Mouse (Mus musculus) MEL (cell line): ENCODE results near the gene Tmem151b. TPM values are rescaled to one million over a fixed set of nuclear protein-coding genes. Genes with fewer than 3 reads are reported as not detected.

Experiments used
- DNase-seq: peaks from one replicate; pipeline ENCODE4 v3.0.0; 2011; ENCODE audit warnings: low read depth, low spot score
- H3K27ac ChIP-seq: 2 replicates; pipeline ENCODE4 v1.5.1; 2012; ENCODE audit warnings: low read depth, mild to moderate bottlenecking, control low read depth, low read length, moderate library complexity; ENCODE audit not compliant: control insufficient read depth
- H3K27me3 ChIP-seq, 2 experiments: fragments of 150-350 bp in 1 of 2; sonication (generic) in 1 of 2; 2 replicates each; pipeline ENCODE4 v1.6.1; 2012; ENCODE audit warnings: low read length in 2 of 2, mild to moderate bottlenecking in 2 of 2, improper control_type of control experiment in 1 of 2, moderate library complexity in 1 of 2; ENCODE audit not compliant: insufficient read depth in 2 of 2, control insufficient read depth in 1 of 2
- H3K36me3 ChIP-seq, 2 experiments: 2 replicates each; pipeline ENCODE4 v1.6.1; 2012 to 2014; ENCODE audit warnings: low read length in 2 of 2, improper control_type of control experiment in 1 of 2, inconsistent platforms in 1 of 2, mild to moderate bottlenecking in 1 of 2; ENCODE audit not compliant: insufficient read depth in 2 of 2, control insufficient read depth in 1 of 2
- H3K4me1 ChIP-seq, 2 experiments: fragments of 150-350 bp in 1 of 2; sonication (generic) in 1 of 2; 2 replicates each; pipeline ENCODE4 v1.6.1; 2012; ENCODE audit warnings: low read length in 2 of 2, improper control_type of control experiment in 1 of 2, mild to moderate bottlenecking in 1 of 2; ENCODE audit not compliant: insufficient read depth in 2 of 2, control insufficient read depth in 1 of 2
- H3K4me3 ChIP-seq, 2 experiments: fragments of 150-350 bp in 1 of 2; sonication (generic) in 1 of 2; 2 replicates each; pipeline ENCODE4 v1.5.1; 2012; ENCODE audit warnings: low read depth in 2 of 2, low read length in 2 of 2, mild to moderate bottlenecking in 2 of 2, moderate library complexity in 2 of 2, control low read depth in 1 of 2, improper control_type of control experiment in 1 of 2; ENCODE audit not compliant: control insufficient read depth in 1 of 2, insufficient read depth in 1 of 2
- H3K79me2 ChIP-seq: 2 replicates; pipeline ENCODE4 v1.6.1; 2012; ENCODE audit warnings: mild to moderate bottlenecking, low read length, moderate library complexity; ENCODE audit not compliant: control insufficient read depth, poor library complexity, insufficient read depth
- H3K9ac ChIP-seq: 2 replicates; pipeline ENCODE4 v1.6.1; 2012; ENCODE audit warnings: low read depth, mild to moderate bottlenecking, control low read depth, low read length, moderate library complexity; ENCODE audit not compliant: control insufficient read depth, poor library complexity, severe bottlenecking
- H3K9me3 ChIP-seq: fragments of 150-350 bp; sonication (generic); replicated peaks from 2 replicates; pipeline ENCODE4 v1.6.1; 2012; ENCODE audit warnings: mild to moderate bottlenecking, low read length, improper control_type of control experiment, moderate library complexity; ENCODE audit not compliant: insufficient read depth
- CHD2 ChIP-seq: IDR thresholded peaks from 2 replicates; pipeline ENCODE4 v1.6.1; 2011; ENCODE audit warnings: low read length, improper control_type of control experiment
- E2F4 ChIP-seq: IDR thresholded peaks from 2 replicates; pipeline ENCODE4 v1.6.1; 2011; ENCODE audit warnings: low read depth, low read length, improper control_type of control experiment, borderline replicate concordance
- ELF1 ChIP-seq: IDR thresholded peaks from 2 replicates; pipeline ENCODE4 v1.6.1; 2014; ENCODE audit warnings: low read depth, mild to moderate bottlenecking, inconsistent platforms, low read length, improper control_type of control experiment, moderate library complexity
- EP300 ChIP-seq, 2 experiments: IDR thresholded peaks; 2 replicates each; pipeline ENCODE4 v1.6.1; 2011; ENCODE audit warnings: improper control_type of control experiment in 2 of 2, low read length in 2 of 2, low read depth in 1 of 2, mild to moderate bottlenecking in 1 of 2
- ETS1 ChIP-seq: IDR thresholded peaks from 2 replicates; pipeline ENCODE4 v1.6.1; 2012; ENCODE audit warnings: low read depth, mild to moderate bottlenecking, inconsistent platforms, low read length, improper control_type of control experiment, moderate library complexity
- GATA1 ChIP-seq: IDR thresholded peaks from 2 replicates; pipeline ENCODE4 v1.6.1; 2011; ENCODE audit warnings: low read depth, low read length, improper control_type of control experiment
- JUND ChIP-seq: IDR thresholded peaks from 2 replicates; pipeline ENCODE4 v1.6.1; 2011; ENCODE audit warnings: low read depth, mild to moderate bottlenecking, improper control_type of control experiment, low read length
- MAX ChIP-seq: IDR thresholded peaks from 2 replicates; pipeline ENCODE4 v1.6.1; 2011; ENCODE audit warnings: low read length, improper control_type of control experiment
- MAZ ChIP-seq: IDR thresholded peaks from 2 replicates; pipeline ENCODE4 v1.6.1; 2012; ENCODE audit warnings: low read depth, mild to moderate bottlenecking, inconsistent platforms, low read length, improper control_type of control experiment
- MEF2A ChIP-seq: IDR thresholded peaks from 2 replicates; pipeline ENCODE4 v1.6.1; 2014; ENCODE audit warnings: low read depth, mild to moderate bottlenecking, inconsistent platforms, low read length, improper control_type of control experiment; ENCODE audit not compliant: poor library complexity, insufficient replicate concordance, severe bottlenecking; ENCODE audit errors: extremely low read depth
- MYB ChIP-seq: IDR thresholded peaks from 2 replicates; pipeline ENCODE4 v1.6.1; 2011; ENCODE audit warnings: mild to moderate bottlenecking, low read depth, low read length, improper control_type of control experiment
- NRF1 ChIP-seq: IDR thresholded peaks from 2 replicates; pipeline ENCODE4 v1.6.1; 2014; ENCODE audit warnings: low read depth, mild to moderate bottlenecking, inconsistent platforms, low read length, improper control_type of control experiment, moderate library complexity; ENCODE audit not compliant: poor library complexity, insufficient read depth, severe bottlenecking
- POLR2A ChIP-seq, 2 experiments: IDR thresholded peaks; 2 replicates each; pipeline ENCODE4 v1.6.1; 2011 to 2012; ENCODE audit warnings: low read length in 2 of 2, mild to moderate bottlenecking in 2 of 2, control low read depth in 1 of 2, improper control_type of control experiment in 1 of 2, low read depth in 1 of 2, moderate library complexity in 1 of 2; ENCODE audit not compliant: control insufficient read depth in 1 of 2, insufficient read depth in 1 of 2, poor library complexity in 1 of 2
- POLR2AphosphoS5 ChIP-seq: IDR thresholded peaks from 2 replicates; pipeline ENCODE4 v1.6.1; 2012; ENCODE audit warnings: low read depth, borderline replicate concordance, mild to moderate bottlenecking, inconsistent platforms, low read length, moderate library complexity, mixed read lengths
- SIN3A ChIP-seq: IDR thresholded peaks from 2 replicates; pipeline ENCODE4 v1.6.1; 2012; ENCODE audit warnings: low read length, improper control_type of control experiment, inconsistent platforms
- TAL1 ChIP-seq: IDR thresholded peaks from 2 replicates; pipeline ENCODE4 v1.6.1; 2012; ENCODE audit warnings: mild to moderate bottlenecking, inconsistent platforms, low read length, moderate library complexity, mixed read lengths
- TBP ChIP-seq: IDR thresholded peaks from 2 replicates; pipeline ENCODE4 v1.8.0; 2011; ENCODE audit warnings: low read depth, low read length, improper control_type of control experiment
- TCF12 ChIP-seq: IDR thresholded peaks from 2 replicates; pipeline ENCODE4 v1.6.1; 2014; ENCODE audit warnings: low read depth, mild to moderate bottlenecking, inconsistent platforms, low read length, improper control_type of control experiment, moderate library complexity
- USF2 ChIP-seq, 2 experiments: IDR thresholded peaks; 2 replicates each; pipeline ENCODE4 v1.6.1; 2011 to 2012; ENCODE audit warnings: improper control_type of control experiment in 2 of 2, low read length in 2 of 2, borderline replicate concordance in 1 of 2, inconsistent platforms in 1 of 2, low read depth in 1 of 2, mild to moderate bottlenecking in 1 of 2; ENCODE audit not compliant: insufficient read depth in 1 of 2
- ZC3H11A ChIP-seq: IDR thresholded peaks from 2 replicates; pipeline ENCODE4 v1.6.1; 2012; ENCODE audit warnings: low read depth, mild to moderate bottlenecking, inconsistent platforms, low read length, improper control_type of control experiment
- polyA plus RNA-seq, 2 experiments: library from polyadenylated mRNA; stranded (reverse) in 1 of 2; unstranded in 1 of 2; fragments of >175 nt in 1 of 2; fragments of >200 nt in 1 of 2; gene quantifications; 2 replicates each; pipeline versions ENCODE4 v1.2.1 to v1.2.4; 2012; ENCODE audit warnings: low replicate concordance in 2 of 2, low read depth in 1 of 2; ENCODE audit not compliant: insufficient read length in 2 of 2, insufficient read depth in 1 of 2, missing spikeins in 1 of 2
- total RNA-seq: library from RNA; depleted of rRNA; stranded (reverse); fragments of 300-350 nt; gene quantifications from 2 replicates; pipeline ENCODE4 v1.2.3, GENCODE M21; 2012

Gene Tmem151b
- total and polyA plus RNA-seq, 3 experiments, result 0.15 to 1.1 TPM; not detected in 1

DNA sequence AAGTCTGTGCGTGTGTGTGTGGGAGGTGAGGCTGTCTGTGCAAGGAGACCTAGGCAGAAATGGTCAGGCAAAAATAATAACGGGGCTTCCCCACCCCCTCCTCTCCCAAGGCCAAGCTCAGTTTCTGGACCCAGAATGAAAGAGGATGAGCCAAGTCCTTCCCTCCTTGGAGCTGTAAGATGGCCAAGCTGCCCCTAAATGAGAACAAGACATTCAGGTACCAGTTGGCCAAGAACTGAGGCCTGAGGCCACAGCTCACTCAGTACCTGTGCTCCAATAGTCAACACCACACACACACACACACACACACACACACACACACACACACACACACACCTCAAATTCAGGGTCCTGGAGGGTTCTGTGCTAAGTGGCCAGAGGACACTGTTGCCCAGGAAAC lies 6.8 kb downstream of the Tmem151b start:
- no peak for DNase-seq
- no peaks in the 10 kb centered on the region for H3K9me3 ChIP-seq
- no peak for TF ChIP-seq E2F4
- TF ChIP-seq MEF2A, result no peak
- no peak for TF ChIP-seq TBP
- no peak for TF ChIP-seq GATA1
- TF ChIP-seq MAX, result no peak
- TF ChIP-seq USF2 (IDR thresholded peaks at IDR 0.05; ENCODE audit: borderline replicate concordance in 1 of 2, insufficient read depth in 1 of 2, low read depth in 1 of 2, low read length in 2 of 2), result no peak
- no peak for TF ChIP-seq NRF1
- TF ChIP-seq ETS1, result no peak
- no peak for TF ChIP-seq TAL1
- no peak for TF ChIP-seq POLR2A (IDR thresholded peaks at IDR 0.05; ENCODE audit: control insufficient read depth in 1 of 2, insufficient read depth in 1 of 2, low read depth in 1 of 2, low read length in 2 of 2, poor library complexity in 1 of 2)
- no peak for TF ChIP-seq ELF1
- TF ChIP-seq MYB, result no peak
- no peak for TF ChIP-seq SIN3A
- no peak for TF ChIP-seq POLR2AphosphoS5
- no peak for TF ChIP-seq CHD2

DNA sequence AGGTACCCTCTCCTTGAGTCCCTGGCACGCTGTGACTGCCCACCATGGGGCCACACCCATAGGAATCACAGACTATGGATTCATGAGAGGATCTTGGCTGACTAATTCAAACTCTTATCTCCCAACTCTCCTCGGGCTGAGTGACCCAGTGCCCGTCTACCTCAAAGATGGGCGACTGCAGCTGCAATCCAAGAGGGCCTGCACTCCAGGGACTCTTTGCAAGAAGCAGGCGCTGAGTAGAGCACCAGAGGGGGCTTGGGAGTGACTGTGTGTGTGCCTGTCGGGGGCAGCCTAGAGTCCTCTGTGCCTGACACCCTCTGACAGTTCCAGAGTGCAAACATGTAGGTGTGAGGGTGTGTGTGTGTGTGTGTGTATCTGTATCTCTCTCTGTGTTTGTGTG lies 7.3 kb downstream of the Tmem151b start:
- DNase-seq, result no peak
- Histone ChIP-seq H3K79me2 (no peaks in the 10 kb centered on the region), H3K27ac (no peak overlapping the region), H3K9me3 (no peaks in the 10 kb centered on the region), H3K36me3 (no peaks in the 10 kb centered on the region), H3K27me3 (peaks cover 2 to 7% of the 10 kb centered on the region in 2 experiments; a peak in 3 of 4 replicates), H3K9ac (no peak overlapping the region), H3K4me3 (no peak overlapping the region), H3K4me1 (no peaks in the 10 kb centered on the region)
- TF ChIP-seq ETS1 (no peak), JUND (no peak), MAZ (no peak), TCF12 (no peak), ZC3H11A (no peak), EP300 (IDR thresholded peaks at IDR 0.05; ENCODE audit: low read depth in 1 of 2, low read length in 2 of 2) (no peak)

More for the DNA sequence above, 6.8 kb downstream of the Tmem151b start:
- H3K4me3 ChIP-seq, result no peak overlapping the region
- no peaks in the 10 kb centered on the region for H3K36me3 ChIP-seq
- no peaks in the 10 kb centered on the region for H3K79me2 ChIP-seq
- H3K27ac ChIP-seq, result no peak overlapping the region
- no peaks in the 10 kb centered on the region for H3K4me1 ChIP-seq
- H3K27me3 ChIP-seq, result peaks cover 2 to 7% of the 10 kb centered on the region in 2 experiments; a peak in 3 of 4 replicates
- no peak overlapping the region for H3K9ac ChIP-seq
